Mouse (Mus musculus): Measurements from ENCODE around the gene Plekhb2. TPM values are rescaled to one million over a fixed set of nuclear protein-coding genes. Genes with fewer than 3 reads are reported as not detected.

Gene Plekhb2
- 59.4 and 77.5 TPM in 2 replicates for polyA plus RNA-seq (2012; rRNA removed)

DNA sequence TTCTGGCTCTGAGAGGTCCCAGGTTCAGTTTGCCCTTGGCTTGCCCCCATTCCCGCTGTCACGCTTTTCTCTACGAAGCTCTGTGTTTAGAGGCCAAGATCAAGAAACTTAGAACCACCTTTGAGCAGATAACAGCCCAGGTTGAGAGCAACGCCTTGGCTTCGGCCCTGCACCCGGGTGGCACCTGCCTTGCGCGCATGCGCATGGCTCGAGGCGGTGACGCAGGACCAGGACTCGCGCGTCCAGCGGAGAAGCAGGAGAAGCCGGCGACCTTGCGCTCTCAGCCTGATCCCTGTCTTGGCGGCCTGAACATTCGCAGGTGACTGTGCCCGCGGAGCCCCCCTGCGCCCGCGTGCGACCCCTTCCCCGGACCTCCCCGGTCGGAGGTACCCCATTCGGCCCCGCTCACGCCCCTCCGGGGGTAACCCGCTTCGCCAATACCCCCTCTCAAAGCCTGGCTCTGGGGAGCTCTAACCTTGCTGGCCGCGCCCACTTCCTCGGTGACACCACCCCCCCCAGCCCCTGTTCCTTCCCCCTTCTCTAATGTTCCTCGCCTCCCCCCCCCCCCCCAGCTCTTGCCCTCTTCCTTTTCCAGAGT is at the start of gene Plekhb2:
TSS of gene Plekhb2 (plus strand) at position 232 of the 598 bp plus-strand sequence.
- 4% methylated on average over 40 of the region's 40 CpGs for WGBS
- DNase-seq: peak; percentile 89
- TF ChIP-seq POLR2A (IDR thresholded peaks at IDR 0.05; ENCODE audit: borderline replicate concordance, extremely low read depth, low read depth, low read length): peak; percentile 92
- TF ChIP-seq CTCF (IDR thresholded peaks at IDR 0.05; ENCODE audit: insufficient read depth, low read length): no peak
- H3K4me3 ChIP-seq (replicated peaks; ENCODE audit: extremely low read depth, low read depth, low read length): peak within 1 kb of the TSS; percentile 64
- peaks cover 4% of the 10 kb centered on the region; the same call in 1 of the 2 replicates for H3K4me1 ChIP-seq (ENCODE audit: control insufficient read depth, insufficient read depth, low read length)

DNA sequence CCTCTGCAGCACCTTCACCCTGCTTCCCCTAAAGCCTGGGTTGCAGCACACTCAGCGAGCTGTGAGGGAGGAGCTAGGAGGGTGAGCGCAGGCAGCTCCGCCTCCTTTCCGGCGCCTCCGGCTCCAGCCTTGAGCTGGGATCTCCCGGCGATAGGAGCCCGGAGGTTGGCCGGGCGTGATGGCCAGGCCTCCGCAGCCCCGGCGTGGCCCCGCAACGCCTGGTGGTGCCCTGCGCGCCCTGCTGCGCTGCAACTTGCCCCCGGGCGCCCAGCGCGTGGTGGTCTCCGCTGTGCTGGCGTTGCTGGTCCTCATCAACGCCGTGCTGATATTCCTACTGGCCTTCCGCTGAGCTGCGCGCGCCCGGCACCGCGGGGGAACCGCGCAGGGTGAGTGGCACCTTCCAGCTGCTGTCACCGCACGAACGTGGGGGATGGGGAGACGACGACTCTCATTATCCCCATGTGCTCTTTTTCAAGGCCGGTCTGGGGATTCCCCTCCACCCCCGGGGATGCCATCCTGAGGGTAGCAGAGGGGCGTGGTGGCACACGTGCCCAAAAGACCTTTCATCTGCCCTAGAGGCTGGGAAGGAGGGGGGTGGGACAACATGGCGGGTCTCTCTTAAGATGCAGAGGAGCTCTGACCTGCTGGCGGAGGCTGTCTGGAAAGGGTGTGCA is 48.0 kb upstream of the Plekhb2 start:
- DNase-seq: peak; percentile 57
- Histone ChIP-seq H3K4me3 (replicated peaks; ENCODE audit: extremely low read depth, low read depth, low read length) (peak overlapping the region; percentile 86), H3K4me1 (ENCODE audit: control insufficient read depth, insufficient read depth, low read length) (peaks cover 2% of the 10 kb centered on the region)
- TF ChIP-seq CTCF (IDR thresholded peaks at IDR 0.05; ENCODE audit: insufficient read depth, low read length): no peak
- no peak for TF ChIP-seq POLR2A (IDR thresholded peaks at IDR 0.05; ENCODE audit: borderline replicate concordance, extremely low read depth, low read depth, low read length)
- 2% methylated on average over 47 of the region's 47 CpGs for WGBS

DNA sequence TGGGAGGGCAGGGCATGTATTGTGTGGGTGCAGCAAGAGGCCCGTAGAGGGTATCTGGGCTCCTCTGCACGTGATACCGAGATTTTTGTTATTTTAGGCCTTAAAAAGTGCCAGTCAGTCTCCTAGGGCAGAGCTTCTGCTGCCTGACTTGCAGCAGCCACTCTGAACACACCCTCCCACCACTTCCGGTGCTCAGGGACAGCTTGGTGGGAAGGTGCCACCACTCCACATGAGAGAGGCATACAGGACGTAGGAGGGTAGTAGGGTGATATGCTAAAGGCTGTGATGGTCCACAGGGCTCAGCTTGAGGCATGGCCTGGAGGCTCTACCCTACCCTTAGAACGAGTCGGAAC is 47.5 kb upstream of the Plekhb2 start:
- DNase-seq: no peak

DNA sequence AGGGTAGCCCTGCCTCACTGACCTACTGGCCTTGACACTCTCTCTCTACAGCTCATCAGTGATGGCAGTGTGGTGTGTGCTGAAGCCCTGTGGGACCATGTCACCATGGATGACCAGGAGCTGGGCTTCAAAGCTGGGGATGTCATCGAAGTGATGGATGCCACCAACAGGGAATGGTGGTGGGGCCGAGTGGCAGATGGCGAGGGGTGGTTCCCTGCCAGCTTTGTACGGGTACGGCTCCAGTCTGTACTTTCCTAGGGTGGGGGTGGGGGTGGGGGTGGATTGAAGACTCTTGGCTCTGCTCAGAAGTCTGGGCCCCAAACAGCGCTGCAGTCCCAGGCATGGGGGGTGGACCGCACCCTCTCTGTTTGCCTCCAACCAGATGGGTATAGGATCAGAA is 44.9 kb upstream of the Plekhb2 start:
- 93% methylated on average over 7 of the region's 7 CpGs for WGBS
- no peak for TF ChIP-seq POLR2A (IDR thresholded peaks at IDR 0.05; ENCODE audit: borderline replicate concordance, extremely low read depth, low read depth, low read length)
- no peak for TF ChIP-seq CTCF (IDR thresholded peaks at IDR 0.05; ENCODE audit: insufficient read depth, low read length)
- Histone ChIP-seq H3K4me1 (ENCODE audit: control insufficient read depth, insufficient read depth, low read length) (peaks cover 2% of the 10 kb centered on the region), H3K4me3 (replicated peaks; ENCODE audit: extremely low read depth, low read depth, low read length) (no peak overlapping the region)
- DNase-seq: no peak

More for the DNA sequence above, 47.5 kb upstream of the Plekhb2 start:
- Histone ChIP-seq H3K4me1 (ENCODE audit: control insufficient read depth, insufficient read depth, low read length) (peaks cover 2% of the 10 kb centered on the region), H3K4me3 (replicated peaks; ENCODE audit: extremely low read depth, low read depth, low read length) (peak overlapping the region; percentile 86)
- 29% methylated on average over 7 of the region's 7 CpGs for WGBS
- TF ChIP-seq CTCF (IDR thresholded peaks at IDR 0.05; ENCODE audit: insufficient read depth, low read length) (no peak), POLR2A (IDR thresholded peaks at IDR 0.05; ENCODE audit: borderline replicate concordance, extremely low read depth, low read depth, low read length) (no peak)

DNA sequence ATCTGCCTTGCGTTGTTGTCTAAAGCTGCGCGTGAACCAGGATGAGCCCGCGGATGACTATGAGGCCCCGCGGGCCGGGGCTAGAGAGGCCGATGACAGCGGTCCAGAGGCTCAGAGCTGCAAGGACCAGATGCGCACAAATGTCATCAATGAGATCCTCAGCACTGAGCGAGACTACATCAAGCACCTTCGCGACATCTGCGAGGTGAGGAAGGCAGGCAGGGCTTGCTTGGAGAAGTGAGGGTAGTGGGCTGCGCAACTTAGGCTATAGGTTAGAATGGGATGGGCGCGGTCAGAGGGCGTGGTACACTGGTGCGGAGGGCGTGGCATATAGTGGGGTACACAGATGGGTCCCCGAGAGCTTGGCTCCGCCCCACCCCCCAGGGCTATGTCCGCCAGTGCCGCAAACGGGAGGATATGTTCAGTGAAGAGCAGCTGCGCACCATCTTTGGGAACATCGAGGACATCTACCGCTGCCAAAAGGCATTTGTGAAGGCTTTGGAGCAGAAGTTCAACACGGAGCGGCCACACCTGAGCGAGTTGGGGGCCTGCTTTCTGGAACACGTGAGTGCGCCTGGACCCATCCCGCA is 43.8 kb upstream of the Plekhb2 start:
- WGBS: 48% methylated on average over 35 of the region's 35 CpGs

DNA sequence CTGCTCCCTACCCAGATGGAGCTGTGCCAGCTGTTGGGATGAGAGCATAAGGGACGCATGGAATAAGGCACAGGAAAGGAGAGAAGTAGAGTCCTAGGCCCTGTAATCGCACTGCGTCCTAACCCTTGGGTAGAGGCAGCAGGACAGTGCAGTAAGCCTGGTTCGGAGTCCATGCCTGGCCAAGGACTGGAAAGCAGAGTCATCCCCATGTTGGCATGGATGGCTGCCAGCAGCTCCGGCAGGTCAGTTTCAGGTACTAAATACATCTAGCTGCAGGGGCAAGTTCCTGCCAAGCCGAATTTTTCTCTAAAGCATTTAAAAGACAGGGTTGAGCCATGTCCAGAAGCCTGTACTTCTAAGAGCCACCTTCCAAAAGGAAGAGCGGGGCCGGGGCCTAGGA is 41.3 kb upstream of the Plekhb2 start:
- 80% methylated on average over 8 of the region's 8 CpGs for WGBS

More for the DNA sequence above, 43.8 kb upstream of the Plekhb2 start:
- TF ChIP-seq POLR2A (IDR thresholded peaks at IDR 0.05; ENCODE audit: borderline replicate concordance, extremely low read depth, low read depth, low read length) (no peak), CTCF (IDR thresholded peaks at IDR 0.05; ENCODE audit: insufficient read depth, low read length) (no peak)
- DNase-seq: no peak
- H3K4me1 ChIP-seq (ENCODE audit: control insufficient read depth, insufficient read depth, low read length): peaks cover 2% of the 10 kb centered on the region
- H3K4me3 ChIP-seq (replicated peaks; ENCODE audit: extremely low read depth, low read depth, low read length): no peak overlapping the region

DNA sequence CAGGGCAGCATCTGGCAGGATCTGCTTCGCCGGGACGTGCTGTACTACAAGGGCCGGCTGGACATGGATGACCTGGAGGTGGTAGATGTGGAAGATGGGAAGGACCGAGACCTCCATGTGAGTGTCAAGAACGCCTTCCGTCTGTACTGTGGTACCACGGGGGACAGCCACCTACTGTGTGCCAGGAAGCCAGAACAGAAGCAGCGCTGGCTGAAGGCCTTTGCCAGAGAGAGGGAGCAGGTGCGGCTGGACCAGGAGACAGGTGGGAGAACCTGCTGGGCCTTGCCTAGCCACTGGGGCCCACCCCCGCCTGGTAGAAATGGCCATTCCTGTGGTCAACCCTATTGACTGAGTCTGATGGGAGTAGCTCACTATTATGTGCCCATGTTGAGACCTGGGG is 39.5 kb upstream of the Plekhb2 start:
- WGBS: 85% methylated on average over 11 of the region's 11 CpGs
- TF ChIP-seq POLR2A (IDR thresholded peaks at IDR 0.05; ENCODE audit: borderline replicate concordance, extremely low read depth, low read depth, low read length): no peak
- no peak for TF ChIP-seq CTCF (IDR thresholded peaks at IDR 0.05; ENCODE audit: insufficient read depth, low read length)
- no peak overlapping the region for H3K4me3 ChIP-seq (replicated peaks; ENCODE audit: extremely low read depth, low read depth, low read length)
- H3K4me1 ChIP-seq (ENCODE audit: control insufficient read depth, insufficient read depth, low read length): no peaks in the 10 kb centered on the region
- no peak for DNase-seq

More for the DNA sequence above, 41.3 kb upstream of the Plekhb2 start:
- no peak for DNase-seq
- no peaks in the 10 kb centered on the region for H3K4me1 ChIP-seq (ENCODE audit: control insufficient read depth, insufficient read depth, low read length)
- no peak for TF ChIP-seq POLR2A (IDR thresholded peaks at IDR 0.05; ENCODE audit: borderline replicate concordance, extremely low read depth, low read depth, low read length)
- TF ChIP-seq CTCF (IDR thresholded peaks at IDR 0.05; ENCODE audit: insufficient read depth, low read length): no peak
- H3K4me3 ChIP-seq (replicated peaks; ENCODE audit: extremely low read depth, low read depth, low read length): no peak overlapping the region

DNA sequence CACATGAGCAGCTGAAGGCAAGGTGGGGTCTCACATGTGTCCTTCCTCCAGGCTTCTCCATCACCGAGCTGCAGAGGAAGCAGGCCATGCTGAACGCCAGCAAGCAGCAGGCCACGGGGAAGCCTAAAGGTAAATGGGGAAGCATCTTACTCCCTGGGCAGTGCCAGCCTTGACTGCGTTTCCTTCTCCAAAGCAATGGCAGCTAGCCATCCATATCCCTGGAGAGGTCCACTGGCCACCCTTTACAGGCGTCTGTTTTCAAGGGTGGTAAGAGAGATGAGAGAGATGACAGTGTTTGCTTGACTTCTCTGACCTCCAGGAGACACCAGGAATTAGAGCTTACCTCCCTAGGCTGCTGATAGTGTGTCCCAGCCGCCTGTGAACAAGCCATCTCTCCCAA is 38.7 kb upstream of the Plekhb2 start:
- H3K4me3 ChIP-seq (replicated peaks; ENCODE audit: extremely low read depth, low read depth, low read length): no peak overlapping the region
- no peak for DNase-seq
- H3K4me1 ChIP-seq (ENCODE audit: control insufficient read depth, insufficient read depth, low read length): no peaks in the 10 kb centered on the region
- TF ChIP-seq POLR2A (IDR thresholded peaks at IDR 0.05; ENCODE audit: borderline replicate concordance, extremely low read depth, low read depth, low read length) (no peak), CTCF (IDR thresholded peaks at IDR 0.05; ENCODE audit: insufficient read depth, low read length) (no peak)
- 70% methylated on average over 6 of the region's 6 CpGs for WGBS

DNA sequence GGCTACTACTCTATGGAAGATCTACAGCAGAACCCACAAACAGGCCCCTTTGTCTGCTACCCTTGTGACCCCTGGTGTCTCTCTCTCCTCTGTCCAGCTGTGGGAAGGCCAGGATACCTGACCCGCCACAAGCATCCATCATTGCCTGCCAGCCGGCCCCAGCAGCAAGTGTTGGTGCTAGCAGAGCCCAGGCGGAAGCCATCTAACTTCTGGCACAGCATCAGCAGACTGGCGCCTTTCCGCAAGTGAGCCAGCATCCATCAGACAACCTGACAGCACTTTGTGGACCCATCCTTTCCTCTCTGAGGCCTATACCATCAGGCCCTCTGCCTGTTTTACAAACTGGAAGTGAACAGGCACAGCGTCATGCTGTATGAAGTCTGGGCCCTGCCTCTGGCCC is 38.2 kb upstream of the Plekhb2 start:
- TF ChIP-seq CTCF (IDR thresholded peaks at IDR 0.05; ENCODE audit: insufficient read depth, low read length) (no peak), POLR2A (IDR thresholded peaks at IDR 0.05; ENCODE audit: borderline replicate concordance, extremely low read depth, low read depth, low read length) (no peak)
- WGBS: 66% methylated on average over 6 of the region's 6 CpGs
- no peak for DNase-seq
- Histone ChIP-seq H3K4me1 (ENCODE audit: control insufficient read depth, insufficient read depth, low read length) (0 out of 2 replicates have a peak, but pooled peaks cover under 1% of the 10 kb centered on the region), H3K4me3 (replicated peaks; ENCODE audit: extremely low read depth, low read depth, low read length) (no peak overlapping the region)
